Mouse (Mus musculus): ENCODE results near the gene Cryaa. TPM values are rescaled to one million over a fixed set of nuclear protein-coding genes. Genes with fewer than 3 reads are reported as not detected.

Gene Cryaa
- not detected in 2 replicates for polyA plus RNA-seq (2012; ENCODE audit: insufficient read depth, insufficient read length, missing spikeins)

DNA sequence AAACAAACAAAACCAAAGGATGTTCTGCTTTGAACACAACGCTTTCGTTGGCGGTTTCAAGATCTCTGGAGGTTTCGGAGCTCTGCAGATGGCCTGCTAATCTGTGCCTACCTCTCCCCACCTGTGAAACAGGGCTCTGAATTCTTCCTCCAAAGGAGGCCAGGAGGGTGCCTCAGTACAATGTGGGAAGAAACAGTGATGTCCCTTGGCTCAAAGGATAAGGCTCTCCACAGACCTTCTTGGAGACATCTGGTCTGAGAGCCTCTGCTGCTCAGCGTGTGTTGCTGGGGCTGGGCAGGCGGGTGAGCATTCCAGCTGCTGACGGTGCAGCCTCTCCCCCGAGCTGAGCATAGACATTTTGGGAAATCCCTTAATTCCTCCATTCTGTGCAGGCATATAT, at the start of gene Cryaa:
Cryaa (plus strand) TSS at position 301 of the 400 bp plus-strand sequence.
- peaks cover 11% of the 10 kb centered on the region for H3K4me1 ChIP-seq (ENCODE audit: control insufficient read depth, insufficient read depth, low read length)
- no peak within 1 kb of the TSS for H3K27ac ChIP-seq (ENCODE audit: insufficient read depth, low read depth, low read length)
- H3K4me3 ChIP-seq (ENCODE audit: insufficient read depth, low read length), result no peak within 1 kb of the TSS
- TF ChIP-seq CTCF (IDR thresholded peaks at IDR 0.05; ENCODE audit: low read depth, low read length), result no peak

DNA sequence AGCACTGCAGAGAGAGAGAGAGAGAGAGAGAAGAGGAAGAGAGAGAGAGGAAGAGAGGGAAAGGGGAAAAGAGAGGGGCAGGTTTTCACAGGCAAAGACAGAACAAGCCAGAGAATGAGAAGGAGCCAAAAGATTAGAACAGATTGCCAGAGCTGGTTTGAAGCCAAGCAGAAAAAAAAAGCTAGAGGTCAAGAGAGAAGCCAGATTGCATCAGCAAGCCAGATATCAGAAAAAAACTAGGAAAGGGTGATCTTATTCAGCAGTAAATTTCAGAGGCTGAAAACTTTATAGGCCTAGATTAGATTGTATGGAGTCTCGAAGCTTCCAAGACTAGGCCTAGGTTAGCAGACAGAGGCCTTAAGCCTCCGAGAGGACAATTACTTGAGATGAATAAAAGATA, 49.6 kb upstream of the Cryaa start:
- Histone ChIP-seq H3K27ac (ENCODE audit: insufficient read depth, low read depth, low read length) (no peak overlapping the region), H3K4me1 (ENCODE audit: control insufficient read depth, insufficient read depth, low read length) (no peaks in the 10 kb centered on the region), H3K4me3 (ENCODE audit: insufficient read depth, low read length) (no peak overlapping the region)
- TF ChIP-seq CTCF (IDR thresholded peaks at IDR 0.05; ENCODE audit: low read depth, low read length), result no peak
- no peak for TF ChIP-seq POLR2A (IDR thresholded peaks at IDR 0.05; ENCODE audit: borderline replicate concordance, low read depth, low read length)

- H3K4me3 ChIP-seq (ENCODE audit: insufficient read depth, low read length), result no peak overlapping the region
- H3K27ac ChIP-seq (ENCODE audit: insufficient read depth, low read depth, low read length), result no peak overlapping the region
- 0 out of 2 replicates have a peak, but pooled peaks cover 3% of the 10 kb centered on the region for H3K4me1 ChIP-seq (ENCODE audit: control insufficient read depth, insufficient read depth, low read length)
- TF ChIP-seq POLR2A (IDR thresholded peaks at IDR 0.05; ENCODE audit: borderline replicate concordance, low read depth, low read length) (no peak), CTCF (IDR thresholded peaks at IDR 0.05; ENCODE audit: low read depth, low read length) (no peak)
These were observed 46.4 kb upstream of the Cryaa start for GRCm38 (mm10) chr17:31631081-31631800.

- no peak overlapping the region for H3K27ac ChIP-seq (ENCODE audit: insufficient read depth, low read depth, low read length)
- no peak for TF ChIP-seq POLR2A (IDR thresholded peaks at IDR 0.05; ENCODE audit: borderline replicate concordance, low read depth, low read length)
- TF ChIP-seq CTCF (IDR thresholded peaks at IDR 0.05; ENCODE audit: low read depth, low read length), result no peak
- no peak overlapping the region for H3K4me3 ChIP-seq (ENCODE audit: insufficient read depth, low read length)
- 0 out of 2 replicates have a peak, but pooled peaks cover 7% of the 10 kb centered on the region for H3K4me1 ChIP-seq (ENCODE audit: control insufficient read depth, insufficient read depth, low read length)
These were observed 44.6 kb upstream of the Cryaa start for GRCm38 (mm10) chr17:31633007-31633406.

GRCm38 (mm10) chr17:31634896-31635295, 42.7 kb upstream of the Cryaa start:
- H3K27ac ChIP-seq (ENCODE audit: insufficient read depth, low read depth, low read length), result no peak overlapping the region
- TF ChIP-seq POLR2A (IDR thresholded peaks at IDR 0.05; ENCODE audit: borderline replicate concordance, low read depth, low read length), result no peak
- no peak for TF ChIP-seq CTCF (IDR thresholded peaks at IDR 0.05; ENCODE audit: low read depth, low read length)

GRCm38 (mm10) chr17:31635781-31636180, 41.8 kb upstream of the Cryaa start:
- no peak for TF ChIP-seq CTCF (IDR thresholded peaks at IDR 0.05; ENCODE audit: low read depth, low read length)
- Histone ChIP-seq H3K4me3 (ENCODE audit: insufficient read depth, low read length) (no peak overlapping the region), H3K27ac (ENCODE audit: insufficient read depth, low read depth, low read length) (no peak overlapping the region), H3K4me1 (ENCODE audit: control insufficient read depth, insufficient read depth, low read length) (peaks cover 10% of the 10 kb centered on the region)

More at GRCm38 (mm10) chr17:31634896-31635295, 42.7 kb upstream of the Cryaa start:
- Histone ChIP-seq H3K4me1 (ENCODE audit: control insufficient read depth, insufficient read depth, low read length) (peaks cover 7% of the 10 kb centered on the region), H3K4me3 (ENCODE audit: insufficient read depth, low read length) (no peak overlapping the region)

- peak overlapping the region; percentile 63 for H3K4me3 ChIP-seq (ENCODE audit: insufficient read depth, low read length)
- H3K4me1 ChIP-seq (ENCODE audit: control insufficient read depth, insufficient read depth, low read length), result peaks cover 10% of the 10 kb centered on the region
- no peak overlapping the region for H3K27ac ChIP-seq (ENCODE audit: insufficient read depth, low read depth, low read length)
- TF ChIP-seq CTCF (IDR thresholded peaks at IDR 0.05; ENCODE audit: low read depth, low read length) (no peak), POLR2A (IDR thresholded peaks at IDR 0.05; ENCODE audit: borderline replicate concordance, low read depth, low read length) (no peak)
These were observed 41.2 kb upstream of the Cryaa start for GRCm38 (mm10) chr17:31636277-31636941.

GRCm38 (mm10) chr17:31636942-31637811, 40.4 kb upstream of the Cryaa start, which contains the start of gene Cbs:
Cbs (minus strand) TSS chr17:31637238.
- H3K4me3 ChIP-seq (ENCODE audit: insufficient read depth, low read length), result peak within 1 kb of the TSS; percentile 63
- H3K27ac ChIP-seq (ENCODE audit: insufficient read depth, low read depth, low read length), result no peak within 1 kb of the TSS
- peaks cover 10% of the 10 kb centered on the region for H3K4me1 ChIP-seq (ENCODE audit: control insufficient read depth, insufficient read depth, low read length)
- TF ChIP-seq CTCF (IDR thresholded peaks at IDR 0.05; ENCODE audit: low read depth, low read length), result no peak

DNA sequence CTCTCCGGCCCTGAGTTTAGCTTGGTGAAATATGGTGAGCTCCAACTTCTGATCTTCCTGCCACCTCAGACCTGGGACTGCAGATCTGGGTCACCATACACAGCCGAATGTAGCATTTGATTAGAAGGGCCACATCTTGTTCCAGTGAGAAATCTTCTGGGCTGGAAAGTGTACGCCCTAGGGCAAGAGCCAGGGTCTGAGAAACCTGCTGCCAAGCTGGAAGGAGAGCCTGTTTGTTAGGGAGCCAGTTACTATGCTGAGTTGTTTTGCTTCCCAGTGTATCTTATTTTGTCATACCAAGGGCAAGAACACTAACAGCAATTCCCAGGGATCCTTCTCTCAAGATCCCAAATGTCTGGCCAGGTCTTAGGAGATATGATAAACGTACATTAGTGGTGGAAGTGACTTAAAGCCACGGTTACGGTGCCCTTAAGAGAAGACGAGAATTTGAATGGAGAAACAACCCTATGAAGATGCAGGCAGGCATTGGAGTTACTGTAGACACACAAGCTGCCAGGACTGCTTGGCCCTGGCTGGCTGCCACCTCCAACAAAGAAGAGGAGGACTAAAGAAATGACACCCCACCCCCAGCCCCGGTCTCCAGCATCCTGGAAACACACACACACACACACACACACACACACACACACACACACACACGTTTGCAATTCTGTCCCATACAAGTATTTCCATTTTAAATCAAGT, 39.6 kb upstream of the Cryaa start:
- TF ChIP-seq CTCF (IDR thresholded peaks at IDR 0.05; ENCODE audit: low read depth, low read length), result no peak
- no peak for TF ChIP-seq POLR2A (IDR thresholded peaks at IDR 0.05; ENCODE audit: borderline replicate concordance, low read depth, low read length)
- no peak overlapping the region for H3K27ac ChIP-seq (ENCODE audit: insufficient read depth, low read depth, low read length)

More for the DNA sequence above, 39.6 kb upstream of the Cryaa start:
- H3K4me1 ChIP-seq (ENCODE audit: control insufficient read depth, insufficient read depth, low read length), result peaks cover 10% of the 10 kb centered on the region
- H3K4me3 ChIP-seq (ENCODE audit: insufficient read depth, low read length), result no peak overlapping the region

Data from bone marrow macrophage, adult 2 months (primary cell).